Mouse (Mus musculus): ENCODE measurements around the gene Pou3f3.

The Pou3f3 gene

GRCm38 (mm10) chr1:42710234-42710633 is 14.7 kb downstream of the Pou3f3 start:
- DNase-seq (ENCODE audit: low spot score): no peak

- DNase-seq (ENCODE audit: low spot score): no peak
Measured at GRCm38 (mm10) chr1:42710995-42711394, 15.4 kb downstream of the Pou3f3 start.

- DNase-seq (ENCODE audit: low spot score): no peak
Measured at GRCm38 (mm10) chr1:42711456-42712310, 16.1 kb downstream of the Pou3f3 start.

- no peak for DNase-seq (ENCODE audit: low spot score)
Measured at GRCm38 (mm10) chr1:42712311-42712690, 16.7 kb downstream of the Pou3f3 start.

GRCm38 (mm10) chr1:42713104-42713932 is 17.8 kb downstream of the Pou3f3 start:
- peak; percentile 12 for DNase-seq (ENCODE audit: low spot score)

GRCm38 (mm10) chr1:42714016-42714931 is 18.7 kb downstream of the Pou3f3 start:
- peak; percentile 8 for DNase-seq (ENCODE audit: low spot score)

GRCm38 (mm10) chr1:42718549-42718948 is 23.0 kb downstream of the Pou3f3 start:
- DNase-seq (ENCODE audit: low spot score): no peak

- no peak for DNase-seq (ENCODE audit: low spot score)
Measured at GRCm38 (mm10) chr1:42721353-42721752, 25.8 kb downstream of the Pou3f3 start.

- no peak for DNase-seq (ENCODE audit: low spot score)
Measured at GRCm38 (mm10) chr1:42723769-42724300, 28.3 kb downstream of the Pou3f3 start.

GRCm38 (mm10) chr1:42724881-42725280 is 29.3 kb downstream of the Pou3f3 start:
- DNase-seq (ENCODE audit: low spot score): no peak

- DNase-seq (ENCODE audit: low spot score): no peak
Measured at GRCm38 (mm10) chr1:42727161-42727560, 31.6 kb downstream of the Pou3f3 start.

GRCm38 (mm10) chr1:42727676-42728075 is 32.1 kb downstream of the Pou3f3 start:
- DNase-seq (ENCODE audit: low spot score): no peak

- DNase-seq (ENCODE audit: low spot score): no peak
Measured at GRCm38 (mm10) chr1:42741383-42742241, 46.0 kb downstream of the Pou3f3 start.

- no peak for DNase-seq (ENCODE audit: low spot score)
Measured at GRCm38 (mm10) chr1:42742242-42742560, 46.6 kb downstream of the Pou3f3 start.

- no peak for DNase-seq (ENCODE audit: low spot score)
Measured at GRCm38 (mm10) chr1:42745047-42745446, 49.5 kb downstream of the Pou3f3 start.

- DNase-seq (ENCODE audit: low spot score): no peak
Measured at GRCm38 (mm10) chr1:42749536-42750292, 54.1 kb downstream of the Pou3f3 start.

Data from ovary, postnatal 36 days (tissue).